ENCODE assay signal across 22 mouse cellular contexts in genomic region chr1:136363035-136363434, GRCm38 (mm10). TPM values are rescaled to one million over a fixed set of nuclear protein-coding genes. Genes with fewer than 3 reads are reported as not detected.
DNase-seq lines count a peak whose midpoint lies in the region; ATAC-seq and TF ChIP-seq lines count a peak whose summit lies in the region.
"Had no signal": no experiment of that assay in that cellular context is flagged by ENCODE, and none has a peak within 500 bp of the region (broad histone marks: within the 10 kb centered on the region; RNA-seq: fewer than 3 reads in every experiment).

No protein-coding gene starts in this region.

- peak overlapping the region; percentile 30; the same call in 1 of the 2 replicates for H3K27ac ChIP-seq in hindbrain, embryonic 13.5 days
- no peak overlapping the region for H3K27ac ChIP-seq in hindbrain, embryonic 12.5 days
- 0 out of 2 replicates have a peak overlapping the region, but pooled peaks have one; percentile 43 for H3K27ac ChIP-seq in midbrain, postnatal 0 days (ENCODE audit: low read depth, low read length)
- H3K27ac ChIP-seq in midbrain, embryonic 15.5 days = no peak overlapping the region
- H3K27ac ChIP-seq in forebrain, embryonic 15.5 days (replicated peaks) = 0 out of 2 replicates have a peak overlapping the region, but pooled peaks have one; percentile 45
- H3K27ac ChIP-seq in limb, embryonic 15.5 days = peak overlapping the region; percentile 80; the same call in 1 of the 2 replicates
- no peak overlapping the region; the same call in 1 of the 2 replicates for H3K27ac ChIP-seq in left cerebral cortex, adult 2 months
- H3K27ac ChIP-seq: heart, embryonic 13.5 days had no signal

- intact Hi-C loops in left cerebral cortex, adult 2 months (cut with DNase I) = no loop called here

- H3K4me2 ChIP-seq in hindbrain, embryonic 13.5 days = no peak overlapping the region
- no peak overlapping the region for H3K4me2 ChIP-seq in hindbrain, embryonic 12.5 days (replicated peaks)
- H3K4me2 ChIP-seq in midbrain, postnatal 0 days (ENCODE audit: low read depth, low read length, poor library complexity, severe bottlenecking) = no peak overlapping the region
- no peak overlapping the region for H3K4me2 ChIP-seq in midbrain, embryonic 15.5 days
- H3K4me2 ChIP-seq in forebrain, embryonic 15.5 days (replicated peaks) = no peak overlapping the region
- H3K4me2 ChIP-seq in limb, embryonic 15.5 days = no peak overlapping the region
- H3K4me2 ChIP-seq: heart, embryonic 13.5 days; liver, embryonic 11.5 days had no signal

- H3K27me3 ChIP-seq in hindbrain, embryonic 13.5 days = no peaks in the 10 kb centered on the region
- no peaks in the 10 kb centered on the region for H3K27me3 ChIP-seq in hindbrain, embryonic 12.5 days
- H3K27me3 ChIP-seq in midbrain, postnatal 0 days (ENCODE audit: insufficient read depth, low read length) = no peaks in the 10 kb centered on the region
- H3K27me3 ChIP-seq in midbrain, embryonic 15.5 days (replicated peaks) = no peaks in the 10 kb centered on the region
- no peaks in the 10 kb centered on the region for H3K27me3 ChIP-seq in forebrain, embryonic 15.5 days
- H3K27me3 ChIP-seq in limb, embryonic 15.5 days = no peaks in the 10 kb centered on the region
- H3K27me3 ChIP-seq: CH12.LX; heart, embryonic 13.5 days had no signal

- no peak overlapping the region for H3K9ac ChIP-seq in hindbrain, embryonic 13.5 days
- no peak overlapping the region for H3K9ac ChIP-seq in hindbrain, embryonic 12.5 days
- H3K9ac ChIP-seq in midbrain, postnatal 0 days (replicated peaks; ENCODE audit: low read length, poor library complexity, severe bottlenecking) = no peak overlapping the region
- H3K9ac ChIP-seq in midbrain, embryonic 15.5 days = no peak overlapping the region
- no peak overlapping the region for H3K9ac ChIP-seq in forebrain, embryonic 15.5 days (replicated peaks)
- no peak overlapping the region for H3K9ac ChIP-seq in limb, embryonic 15.5 days
- H3K9ac ChIP-seq: heart, embryonic 13.5 days had no signal

- H3K4me3 ChIP-seq in hindbrain, embryonic 13.5 days = no peak overlapping the region
- no peak overlapping the region for H3K4me3 ChIP-seq in hindbrain, embryonic 12.5 days
- no peak overlapping the region for H3K4me3 ChIP-seq in midbrain, postnatal 0 days (ENCODE audit: low read depth, low read length)
- H3K4me3 ChIP-seq in midbrain, embryonic 15.5 days = no peak overlapping the region
- no peak overlapping the region for H3K4me3 ChIP-seq in forebrain, embryonic 15.5 days
- H3K4me3 ChIP-seq in limb, embryonic 15.5 days = no peak overlapping the region
- H3K4me3 ChIP-seq in left cerebral cortex, adult 2 months = no peak overlapping the region
- H3K4me3 ChIP-seq: heart, embryonic 13.5 days; megakaryocyte, embryonic 14.5 days; myocyte had no signal

- H3K9me3 ChIP-seq in hindbrain, embryonic 13.5 days = no peaks in the 10 kb centered on the region
- H3K9me3 ChIP-seq in hindbrain, embryonic 12.5 days (replicated peaks) = no peaks in the 10 kb centered on the region
- H3K9me3 ChIP-seq in midbrain, postnatal 0 days (ENCODE audit: low read length) = no peaks in the 10 kb centered on the region
- no peaks in the 10 kb centered on the region for H3K9me3 ChIP-seq in midbrain, embryonic 15.5 days
- no peaks in the 10 kb centered on the region for H3K9me3 ChIP-seq in forebrain, embryonic 15.5 days
- H3K9me3 ChIP-seq in limb, embryonic 15.5 days = no peaks in the 10 kb centered on the region
- H3K9me3 ChIP-seq: heart, embryonic 13.5 days; megakaryocyte, embryonic 14.5 days had no signal

- H3K36me3 ChIP-seq in hindbrain, embryonic 13.5 days = no peaks in the 10 kb centered on the region
- no peaks in the 10 kb centered on the region for H3K36me3 ChIP-seq in hindbrain, embryonic 12.5 days
- no peaks in the 10 kb centered on the region for H3K36me3 ChIP-seq in midbrain, postnatal 0 days (ENCODE audit: insufficient read depth, low read length)
- H3K36me3 ChIP-seq in midbrain, embryonic 15.5 days (replicated peaks) = no peaks in the 10 kb centered on the region
- H3K36me3 ChIP-seq in forebrain, embryonic 15.5 days = no peaks in the 10 kb centered on the region
- H3K36me3 ChIP-seq in limb, embryonic 15.5 days = no peaks in the 10 kb centered on the region
- H3K36me3 ChIP-seq: heart, embryonic 13.5 days had no signal

- no peak for TF ChIP-seq CTCF in midbrain, postnatal 0 days (IDR thresholded peaks at IDR 0.05)
- no peak for TF ChIP-seq CTCF in left cerebral cortex, adult 2 months (IDR thresholded peaks at IDR 0.05)

- DNase-seq in midbrain, postnatal 0 days (ENCODE audit: low spot score) = no peak
- no peak for DNase-seq in retina, embryonic 14.5 days (ENCODE audit: low spot score)
- no peak for DNase-seq in left cerebral cortex, adult 2 months (ENCODE audit: extremely low spot score in 1 of 2, low spot score in 2 of 2)
- DNase-seq: adrenal gland, postnatal 14 days; cerebellum, adult 11-12 months; cerebellum, postnatal 14 days; gastrocnemius, postnatal 10 days; heart, adult 18-20 months; kidney, adult 8-10 months; kidney, postnatal 14 days; lung, adult 2 months; thymus, postnatal 14 days had no signal

- no peak for ATAC-seq in hindbrain, embryonic 13.5 days (ENCODE audit: low FRiP score)
- ATAC-seq in hindbrain, embryonic 12.5 days (ENCODE audit: low FRiP score) = no peak
- no peak for ATAC-seq in midbrain, postnatal 0 days (ENCODE audit: low FRiP score)
- ATAC-seq in midbrain, embryonic 15.5 days (replicated peaks) = no peak
- ATAC-seq in forebrain, embryonic 15.5 days (replicated peaks) = no peak
- ATAC-seq in limb, embryonic 15.5 days (ENCODE audit: insufficient number of reproducible peaks, low FRiP score, low TSS enrichment, low read depth) = no peak

- H3K4me1 ChIP-seq in hindbrain, embryonic 13.5 days (replicated peaks) = peaks cover 6% of the 10 kb centered on the region; the same call in 1 of the 2 replicates
- peaks cover 3% of the 10 kb centered on the region; the same call in 1 of the 2 replicates for H3K4me1 ChIP-seq in hindbrain, embryonic 12.5 days
- H3K4me1 ChIP-seq in midbrain, postnatal 0 days (ENCODE audit: insufficient read depth, low read length) = no peaks in the 10 kb centered on the region
- H3K4me1 ChIP-seq in midbrain, embryonic 15.5 days = no peaks in the 10 kb centered on the region
- H3K4me1 ChIP-seq in forebrain, embryonic 15.5 days = peaks cover 16% of the 10 kb centered on the region
- peaks cover 9% of the 10 kb centered on the region; the same call in 1 of the 2 replicates for H3K4me1 ChIP-seq in limb, embryonic 15.5 days
- H3K4me1 ChIP-seq: heart, embryonic 13.5 days; megakaryocyte, embryonic 14.5 days had no signal

- WGBS in hindbrain, embryonic 13.5 days = 59% methylated on average over 6 of the region's 6 CpGs
- 60% methylated on average over 6 of the region's 6 CpGs for WGBS in hindbrain, embryonic 12.5 days
- 53% methylated on average over 6 of the region's 6 CpGs for WGBS in midbrain, postnatal 0 days
- WGBS in midbrain, embryonic 15.5 days = 54% methylated on average over 6 of the region's 6 CpGs
- WGBS in forebrain, embryonic 15.5 days = 31% methylated on average over 6 of the region's 6 CpGs
- WGBS in limb, embryonic 15.5 days = 47% methylated on average over 6 of the region's 6 CpGs

RNA-seq across cellular contexts. Expression of gene Camsap2, which starts 17.1 kb away (rescaled TPM):
- 28.2 TPM in 2 replicates for polyA plus RNA-seq in hindbrain, embryonic 13.5 days (2015; fragmentation: Nextera tagmentation; extraction: Ambion mirVana)
- 38.2 and 39.7 TPM in 2 replicates for polyA plus RNA-seq in hindbrain, embryonic 12.5 days (2016; fragmentation: Nextera tagmentation; extraction: Ambion mirVana)
- 137 and 143 TPM in 2 replicates for total RNA-seq in midbrain, postnatal 0 days (2014; rRNA removed)
- 19.0 and 21.9 TPM in 2 replicates for polyA plus RNA-seq in midbrain, postnatal 0 days (2015; fragmentation: Nextera tagmentation; extraction: Ambion mirVana)
- 31.1 and 31.2 TPM in 2 replicates for polyA plus RNA-seq in midbrain, embryonic 15.5 days (2015; fragmentation: Nextera tagmentation; extraction: Ambion mirVana)
- 27.8 and 27.9 TPM in 2 replicates for polyA plus RNA-seq in forebrain, embryonic 15.5 days (2015; fragmentation: Nextera tagmentation; extraction: Ambion mirVana)
- 9.4 and 11.0 TPM in 2 replicates for polyA plus RNA-seq in limb, embryonic 15.5 days (2015; fragmentation: Nextera tagmentation; extraction: Ambion mirVana)
- total RNA-seq in left cerebral cortex, adult 2 months (2021) = 100 to 1,000 TPM; 137 to 142 TPM

RNA-seq across cellular contexts. Expression of gene Ddx59, which starts 52.0 kb away (rescaled TPM):
- polyA plus RNA-seq in hindbrain, embryonic 13.5 days (2015; fragmentation: Nextera tagmentation; extraction: Ambion mirVana) = 18.4 and 18.9 TPM in 2 replicates
- polyA plus RNA-seq in hindbrain, embryonic 12.5 days (2016; fragmentation: Nextera tagmentation; extraction: Ambion mirVana) = 17.5 and 18.2 TPM in 2 replicates
- 12.4 and 17.5 TPM in 2 replicates for total RNA-seq in midbrain, postnatal 0 days (2014; rRNA removed)
- polyA plus RNA-seq in midbrain, postnatal 0 days (2015; fragmentation: Nextera tagmentation; extraction: Ambion mirVana) = 15.3 and 17.0 TPM in 2 replicates
- polyA plus RNA-seq in midbrain, embryonic 15.5 days (2015; fragmentation: Nextera tagmentation; extraction: Ambion mirVana) = 15.1 and 17.2 TPM in 2 replicates
- 17.4 and 18.4 TPM in 2 replicates for polyA plus RNA-seq in forebrain, embryonic 15.5 days (2015; fragmentation: Nextera tagmentation; extraction: Ambion mirVana)
- polyA plus RNA-seq in limb, embryonic 15.5 days (2015; fragmentation: Nextera tagmentation; extraction: Ambion mirVana) = 18.1 and 18.4 TPM in 2 replicates
- 10 to 100 TPM in 1 of 2 experiments, 1 to 10 TPM in 1; 8.9 to 11.7 TPM for total RNA-seq in left cerebral cortex, adult 2 months (2021)

Comparison
In these comparisons a context has a peak if more than half of its experiments do, and no peak if none do; other contexts are left out.
1. H3K27ac ChIP-seq: peak in hindbrain, embryonic 13.5 days (single experiment), midbrain, postnatal 0 days (single experiment), forebrain, embryonic 15.5 days (single experiment) and limb, embryonic 15.5 days (single experiment); none in hindbrain, embryonic 12.5 days (single experiment), midbrain, embryonic 15.5 days (single experiment) and left cerebral cortex, adult 2 months (single experiment).